Mouse (Mus musculus): ENCODE results near the gene Enpep.

DNA sequence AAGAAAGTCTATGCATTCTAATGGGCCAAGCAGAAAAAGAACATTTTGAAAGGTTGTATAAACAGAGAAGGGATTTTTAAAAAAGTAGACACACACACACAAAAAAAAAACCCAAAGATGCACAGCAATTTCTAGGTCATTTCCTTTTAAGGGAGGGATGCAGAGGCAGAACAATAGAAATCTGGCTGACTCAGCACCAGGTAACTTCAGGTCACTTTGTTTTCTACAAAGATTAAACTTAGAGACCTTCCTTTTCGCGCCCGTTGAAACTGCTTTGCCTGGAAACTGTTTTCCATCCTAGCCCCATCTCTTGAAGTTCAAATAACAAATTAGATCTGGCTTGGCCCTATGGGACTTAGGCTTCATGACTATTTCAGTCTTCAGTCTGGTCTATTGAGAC, 42.6 kb upstream of the Enpep start:
- TF ChIP-seq GATA1 (IDR thresholded peaks at IDR 0.05; ENCODE audit: low read length): no peak
- TF ChIP-seq TAL1 (IDR thresholded peaks at IDR 0.05; ENCODE audit: low read length): no peak

All from erythroblast, embryonic 14.5 days (primary cell).